In genomic region chr1:27298586-27298985, GRCm38 (mm10) we compare ENCODE assay signal across 18 mouse cellular contexts.
DNase-seq lines count a peak whose midpoint lies in the region; ATAC-seq lines count a peak whose summit lies in the region.
"Had no signal": no experiment of that assay in that cellular context is flagged by ENCODE, and none has a peak within 500 bp of the region (broad histone marks: within the 10 kb centered on the region; RNA-seq: fewer than 3 reads in every experiment).

No protein-coding gene starts in this region.

- DNase-seq in frontal cortex, postnatal 10 days (ENCODE audit: low spot score in 2 of 2) = no peak
- DNase-seq in layer of hippocampus, adult 9-10 months (ENCODE audit: low spot score) = peak; percentile 10
- no peak for DNase-seq in layer of hippocampus, adult 11-12 months (ENCODE audit: low spot score)
- DNase-seq in brain, adult 2 months (ENCODE audit: low read depth, low spot score) = peak; percentile 61
- peak; percentile 10 for DNase-seq in brain, embryonic 18.5 days (ENCODE audit: low read depth, low spot score)
- no peak for DNase-seq in adrenal gland, postnatal 4 days (ENCODE audit: low spot score in 2 of 2)
- no peak for DNase-seq in right cerebral cortex, postnatal 25 days
- DNase-seq: adrenal gland, adult 2 months; adrenal gland, postnatal 10 days; adrenal gland, postnatal 25 days; cerebellum, adult 11-12 months; cerebellum, adult 2 months; cerebellum, adult 9-10 months; cerebellum, postnatal 10 days; cerebellum, postnatal 25 days had no signal

- ATAC-seq in frontal cortex, adult (ENCODE audit: low TSS enrichment) = peak; percentile 90
- ATAC-seq: forebrain, embryonic 14.5 days; forebrain, embryonic 16.5 days had no signal

Comparison
In these comparisons a context has a peak if more than half of its experiments do, and no peak if none do; other contexts are left out.
1. DNase-seq: peak in layer of hippocampus, adult 9-10 months (single experiment), brain, adult 2 months (single experiment) and brain, embryonic 18.5 days (single experiment); none in frontal cortex, postnatal 10 days (0 of 2), layer of hippocampus, adult 11-12 months (single experiment), adrenal gland, postnatal 4 days (0 of 2) and right cerebral cortex, postnatal 25 days (single experiment).